Mouse (Mus musculus): ENCODE measurements around the gene Rhobtb3. TPM values are rescaled to one million over a fixed set of nuclear protein-coding genes. Genes with fewer than 3 reads are reported as not detected.

The Rhobtb3 gene
- 0.05 TPM for polyA plus RNA-seq (2017; shearing (Covaris generic))

DNA sequence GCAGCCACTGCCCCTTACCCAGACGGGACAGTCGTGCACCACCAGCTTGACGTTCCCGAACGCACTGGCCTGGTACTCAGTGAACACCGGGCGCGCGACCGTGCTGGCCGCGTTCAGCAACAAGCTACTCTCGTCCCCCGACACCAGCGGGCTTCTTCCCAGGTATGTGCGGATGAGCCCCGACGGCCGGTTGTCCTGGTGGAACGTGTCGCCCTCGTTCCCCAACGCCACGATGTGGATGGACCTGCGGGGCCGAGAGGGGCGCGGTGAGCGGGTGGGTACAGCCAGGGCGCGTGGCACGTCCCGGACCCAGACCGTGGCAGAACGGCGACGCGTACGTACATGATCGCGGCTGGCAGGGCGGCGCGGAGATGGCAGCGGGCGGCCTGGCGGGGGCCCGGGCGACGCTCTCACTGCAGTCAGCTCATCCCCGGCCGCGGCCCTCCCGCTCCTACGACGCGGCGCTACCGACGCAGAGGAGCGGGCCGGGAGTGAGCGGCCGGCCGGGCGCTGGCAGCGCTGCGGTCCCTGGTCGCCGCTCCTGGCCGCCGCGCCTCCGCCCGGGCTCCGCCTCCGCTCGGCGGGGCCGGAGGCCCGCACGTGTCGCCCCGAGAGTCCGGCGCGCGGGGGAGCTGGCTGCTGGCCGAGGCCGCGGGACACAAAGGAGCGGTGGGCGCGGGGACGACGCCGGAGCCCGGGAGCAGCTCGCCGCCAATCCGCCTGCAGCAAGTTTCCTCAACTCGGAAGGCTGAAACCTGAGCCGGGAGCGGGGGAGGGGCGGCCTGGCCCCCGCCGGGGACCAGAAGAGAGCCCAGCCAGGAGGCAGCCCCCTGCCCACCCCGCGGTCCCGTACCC is at the start of gene Rhobtb3:
TSS of gene Rhobtb3 (minus strand) at position 737 of the 855 bp plus-strand sequence.

DNA sequence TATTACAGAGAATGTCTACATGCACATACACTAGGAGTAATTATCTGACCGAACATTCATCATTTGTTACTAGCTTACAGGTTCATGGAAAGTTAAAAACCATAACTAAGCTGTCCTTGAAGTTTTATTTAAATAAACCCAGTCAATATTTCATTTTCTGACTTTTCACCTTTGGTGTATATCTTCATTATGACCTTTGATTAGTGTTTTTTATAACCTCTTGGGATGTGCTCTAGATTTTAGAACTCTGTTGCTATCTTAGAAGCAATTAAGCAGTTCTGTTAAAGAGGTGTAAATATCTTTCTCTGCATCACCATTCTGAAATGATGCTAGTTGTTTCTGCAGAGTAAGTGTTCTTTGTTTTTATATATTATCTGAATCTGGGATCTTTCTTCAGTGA is 23.1 kb upstream of the Rhobtb3 start, which contains the start of gene Spata9:
TSS of gene Spata9 (plus strand) at position 301 of the 400 bp plus-strand sequence.

DNA sequence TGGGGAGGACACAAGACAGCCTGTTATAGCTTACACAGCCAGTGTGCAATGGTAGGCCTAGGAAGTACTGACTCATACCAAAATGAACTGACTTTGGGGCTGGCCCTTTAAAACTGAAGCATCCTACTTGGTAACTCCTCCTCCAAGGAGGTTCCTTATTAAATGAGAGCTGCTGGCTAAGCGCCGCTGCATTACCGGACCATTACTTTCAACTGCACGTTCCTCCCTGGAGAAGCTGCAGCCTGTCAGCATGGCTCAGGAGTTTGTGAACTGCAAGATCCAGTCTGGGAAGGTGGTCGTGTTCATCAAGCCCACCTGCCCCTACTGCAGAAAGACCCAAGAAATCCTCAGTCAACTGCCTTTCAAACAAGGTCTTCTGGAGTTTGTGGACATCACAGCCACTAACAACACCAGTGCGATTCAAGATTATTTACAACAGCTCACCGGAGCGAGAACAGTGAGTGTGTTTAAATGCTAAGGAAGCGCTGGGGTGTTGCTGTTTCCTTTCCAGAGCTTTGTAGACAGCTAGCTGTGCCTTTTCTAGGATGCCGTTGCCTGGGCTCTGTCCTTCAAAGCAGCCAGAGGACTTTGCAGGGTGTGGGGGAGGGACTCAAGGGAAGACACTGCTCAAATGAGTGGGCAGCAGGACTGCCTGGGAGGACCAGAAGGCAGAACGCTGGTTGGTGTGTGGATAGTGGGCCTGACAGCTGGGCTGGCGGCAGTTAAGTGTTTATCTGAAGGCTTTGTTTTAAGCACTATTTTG is 103.8 kb downstream of the Rhobtb3 start, which contains the start of gene Glrx:
TSS of gene Glrx (plus strand) at position 150 of the 763 bp plus-strand sequence.

Other genes with a start within 250 kb of the Rhobtb3 start
- 7.3 TPM for gene Ell2, start 237.2 kb downstream of the Rhobtb3 start, polyA plus RNA-seq (2017; shearing (Covaris generic))
- gene Glrx, start 104.1 kb downstream of the Rhobtb3 start, polyA plus RNA-seq (2017; shearing (Covaris generic)) = 129 TPM
- not detected for gene Spata9, start 23.2 kb upstream of the Rhobtb3 start, polyA plus RNA-seq (2017; shearing (Covaris generic))
- 32.9 TPM for gene Rfesd, start 74.8 kb upstream of the Rhobtb3 start, polyA plus RNA-seq (2017; shearing (Covaris generic))
- gene Gpr150, start 113.1 kb upstream of the Rhobtb3 start, polyA plus RNA-seq (2017; shearing (Covaris generic)) = not detected
- gene Arsk, start 154.7 kb upstream of the Rhobtb3 start, polyA plus RNA-seq (2017; shearing (Covaris generic)) = 5.5 TPM
- 18.5 TPM for gene Ttc37, start 154.8 kb upstream of the Rhobtb3 start, polyA plus RNA-seq (2017; shearing (Covaris generic))

Measured in CD4-positive, CD25-positive, alpha-beta regulatory T cell (primary cell).